Mouse (Mus musculus) embryonic facial prominence, embryonic 12.5 days (tissue): Measurements from ENCODE around the gene Ccnk. TPM values are rescaled to one million over a fixed set of nuclear protein-coding genes. Genes with fewer than 3 reads are reported as not detected.

Experiments
- ATAC-seq: fragments of 200-750 bp; cut with Nextera tagmentation; 2 replicates; pipeline ENCODE4 v1.8.0; 2017; ENCODE audit not compliant: insufficient number of reproducible peaks, insufficient read depth, low FRiP score, low TSS enrichment
- H3K27ac ChIP-seq: fragments of 300-500 bp; sonication (generic); 2 replicates; pipeline ENCODE4 v1.5.1; 2016; ENCODE audit warnings: mild to moderate bottlenecking
- H3K27me3 ChIP-seq: fragments of 300-500 bp; sonication (generic); 2 replicates; pipeline ENCODE4 v1.6.1; 2016; ENCODE audit warnings: mild to moderate bottlenecking, moderate library complexity
- H3K36me3 ChIP-seq: fragments of 300-500 bp; sonication (generic); 2 replicates; pipeline ENCODE4 v1.6.1; 2016; ENCODE audit warnings: mild to moderate bottlenecking
- H3K4me1 ChIP-seq: fragments of 300-500 bp; sonication (generic); 2 replicates; pipeline ENCODE4 v1.6.1; 2016
- H3K4me2 ChIP-seq: fragments of 300-500 bp; sonication (generic); replicated peaks from 2 replicates; pipeline ENCODE4 v1.6.1; 2016; ENCODE audit warnings: mild to moderate bottlenecking, moderate library complexity
- H3K4me3 ChIP-seq: fragments of 300-500 bp; sonication (generic); 2 replicates; pipeline ENCODE4 v1.5.1; 2016; ENCODE audit warnings: mild to moderate bottlenecking
- H3K9ac ChIP-seq: fragments of 300-500 bp; sonication (generic); 2 replicates; pipeline ENCODE4 v1.6.1; 2016; ENCODE audit warnings: mild to moderate bottlenecking, moderate library complexity
- H3K9me3 ChIP-seq: fragments of 300-500 bp; sonication (generic); 2 replicates; pipeline ENCODE4 v1.6.1; 2016; ENCODE audit warnings: mild to moderate bottlenecking, moderate library complexity
- WGBS: fragments of 180-500 bp; shearing (Covaris S2); methylation state at CpG from one replicate; pipeline ENCODE4 v1.1.7; 2016; 5-methylcytosine and 5-hydroxymethylcytosine counted together
- polyA plus RNA-seq: library from polyadenylated mRNA; unstranded; fragments of >200 nt; fragmentation: Nextera tagmentation; extraction: Ambion mirVana; gene quantifications from 2 replicates; pipeline ENCODE4 v1.2.1, GENCODE M21; 2016

Ccnk gene
- polyA plus RNA-seq, result 3.4 and 4.3 TPM in 2 replicates

- peaks cover 28% of the 10 kb centered on the region for H3K4me1 ChIP-seq
- no peaks in the 10 kb centered on the region for H3K9me3 ChIP-seq
- H3K36me3 ChIP-seq, result peaks cover 3% of the 10 kb centered on the region
- WGBS, result under 1% methylated on average over 82 of the region's 82 CpGs
- peak; percentile 96 for ATAC-seq
- H3K4me2 ChIP-seq, result peak within 1 kb of the TSS; percentile 82
- H3K9ac ChIP-seq, result peak within 1 kb of the TSS; percentile 94
- H3K4me3 ChIP-seq, result peak within 1 kb of the TSS; percentile 89
- no peaks in the 10 kb centered on the region for H3K27me3 ChIP-seq
- peak within 1 kb of the TSS; percentile 88 for H3K27ac ChIP-seq
Observed at GRCm38 (mm10) chr12:108179321-108180266, at the start of gene Ccnk. Ccnk (plus strand) TSS chr12:108179579.

DNA sequence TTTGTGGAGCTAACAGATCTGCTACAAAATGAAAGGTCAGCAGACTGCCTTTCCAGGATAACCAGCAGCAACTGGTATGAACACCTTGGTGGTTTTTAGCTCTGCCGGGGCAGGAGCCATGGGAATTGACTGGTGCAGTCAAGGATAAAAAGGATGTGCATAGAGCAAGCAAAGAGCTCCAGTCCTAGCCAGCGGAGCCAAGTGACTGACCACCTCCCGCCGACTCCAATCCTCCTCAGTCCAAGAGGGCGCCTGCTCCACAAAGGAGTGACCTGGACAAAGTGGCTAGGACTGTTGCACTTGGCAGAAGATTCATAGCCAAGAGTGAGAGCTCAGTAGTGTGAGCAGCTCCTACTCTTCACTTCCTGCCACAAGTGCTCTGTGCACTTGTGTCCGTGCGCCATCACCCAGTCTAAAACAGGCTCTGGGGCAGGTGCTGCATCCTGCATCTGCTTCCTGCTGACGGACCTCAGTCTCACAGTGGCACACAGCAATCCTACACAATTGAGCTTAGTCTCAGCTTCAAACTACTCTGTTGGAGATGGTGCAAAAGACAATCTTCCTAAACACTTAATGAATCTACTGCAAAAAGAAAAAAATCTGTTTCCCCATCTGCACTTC lies 46.8 kb upstream of the Ccnk start:
- Histone ChIP-seq H3K4me3 (no peak overlapping the region), H3K4me2 (no peak overlapping the region), H3K27ac (no peak overlapping the region), H3K9me3 (no peaks in the 10 kb centered on the region; the same call in 1 of the 2 replicates), H3K4me1 (no peaks in the 10 kb centered on the region), H3K9ac (no peak overlapping the region), H3K27me3 (no peaks in the 10 kb centered on the region), H3K36me3 (peaks cover 42% of the 10 kb centered on the region)
- ATAC-seq, result no peak
- WGBS, result 89% methylated on average over 8 of the region's 8 CpGs

GRCm38 (mm10) chr12:108133181-108133580 lies 46.2 kb upstream of the Ccnk start:
- WGBS, result 70% methylated on average over 2 of the region's 2 CpGs
- no peak overlapping the region for H3K4me3 ChIP-seq
- H3K4me1 ChIP-seq, result no peaks in the 10 kb centered on the region
- H3K9ac ChIP-seq, result no peak overlapping the region
- no peak overlapping the region for H3K4me2 ChIP-seq
- H3K27me3 ChIP-seq, result no peaks in the 10 kb centered on the region
- peaks cover 36% of the 10 kb centered on the region; the same call in 1 of the 2 replicates for H3K36me3 ChIP-seq
- no peaks in the 10 kb centered on the region; the same call in 1 of the 2 replicates for H3K9me3 ChIP-seq
- no peak overlapping the region for H3K27ac ChIP-seq
- ATAC-seq, result no peak

DNA sequence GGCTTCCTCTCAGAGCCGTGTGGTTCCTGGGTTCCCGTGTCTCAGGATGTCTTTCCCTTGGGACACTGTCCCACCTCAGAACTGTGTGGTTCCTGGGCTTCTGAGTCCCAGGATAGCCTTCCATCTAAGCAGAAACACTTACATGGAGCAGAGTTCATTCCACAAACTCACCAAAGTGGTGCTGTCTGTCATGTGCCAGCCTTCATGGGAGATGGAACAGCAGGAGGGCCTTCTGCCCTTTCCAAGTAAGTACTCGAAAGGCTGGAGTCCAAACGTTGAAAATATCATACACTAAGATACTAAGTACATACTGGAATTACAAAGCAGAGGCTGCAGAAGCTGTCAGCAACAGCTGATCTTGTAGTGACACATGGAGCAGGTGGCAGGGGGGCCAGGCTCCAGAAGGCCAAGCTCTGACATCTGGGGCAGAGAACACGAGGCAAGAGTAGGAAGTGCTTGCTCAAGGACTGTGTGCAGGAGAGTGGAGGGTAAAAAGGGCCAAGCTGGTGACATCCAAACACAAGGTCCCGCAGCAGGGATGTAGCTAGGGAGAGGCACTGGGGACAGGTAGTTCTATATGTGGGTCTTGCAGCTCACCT lies 43.7 kb upstream of the Ccnk start:
- H3K9ac ChIP-seq, result no peak overlapping the region
- H3K27me3 ChIP-seq, result no peaks in the 10 kb centered on the region
- H3K4me3 ChIP-seq, result no peak overlapping the region
- WGBS, result 78% methylated on average over 6 of the region's 6 CpGs
- no peak overlapping the region for H3K27ac ChIP-seq
- no peak for ATAC-seq
- H3K4me1 ChIP-seq, result no peaks in the 10 kb centered on the region
- H3K9me3 ChIP-seq, result no peaks in the 10 kb centered on the region
- H3K36me3 ChIP-seq, result peaks cover 17% of the 10 kb centered on the region; the same call in 1 of the 2 replicates
- H3K4me2 ChIP-seq, result no peak overlapping the region

- Histone ChIP-seq H3K36me3 (peaks cover 18% of the 10 kb centered on the region; the same call in 1 of the 2 replicates), H3K4me2 (no peak overlapping the region), H3K9ac (no peak overlapping the region), H3K27me3 (no peaks in the 10 kb centered on the region), H3K9me3 (no peaks in the 10 kb centered on the region), H3K4me1 (no peaks in the 10 kb centered on the region), H3K4me3 (no peak overlapping the region), H3K27ac (no peak overlapping the region)
- WGBS, result 85% methylated on average over 5 of the region's 5 CpGs
- no peak for ATAC-seq
Observed at GRCm38 (mm10) chr12:108143624-108144498, 35.5 kb upstream of the Ccnk start.

GRCm38 (mm10) chr12:108145198-108145597 lies 34.2 kb upstream of the Ccnk start:
- H3K27me3 ChIP-seq, result no peaks in the 10 kb centered on the region
- H3K4me3 ChIP-seq, result no peak overlapping the region
- no peak overlapping the region for H3K27ac ChIP-seq
- H3K36me3 ChIP-seq, result peaks cover 18% of the 10 kb centered on the region; the same call in 1 of the 2 replicates
- H3K9me3 ChIP-seq, result no peaks in the 10 kb centered on the region
- H3K4me2 ChIP-seq, result no peak overlapping the region
- H3K4me1 ChIP-seq, result no peaks in the 10 kb centered on the region
- 97% methylated on average over 3 of the region's 3 CpGs for WGBS
- no peak overlapping the region for H3K9ac ChIP-seq
- no peak for ATAC-seq

- H3K36me3 ChIP-seq, result peaks cover 23% of the 10 kb centered on the region
- H3K9me3 ChIP-seq, result no peaks in the 10 kb centered on the region
- WGBS, result 75% methylated on average over 3 of the region's 3 CpGs
- H3K4me3 ChIP-seq, result no peak overlapping the region
- ATAC-seq, result no peak
- H3K4me2 ChIP-seq, result no peak overlapping the region
- no peaks in the 10 kb centered on the region for H3K27me3 ChIP-seq
- no peak overlapping the region for H3K27ac ChIP-seq
- H3K4me1 ChIP-seq, result no peaks in the 10 kb centered on the region
- no peak overlapping the region for H3K9ac ChIP-seq
Observed at GRCm38 (mm10) chr12:108149764-108150163, 29.6 kb upstream of the Ccnk start.

DNA sequence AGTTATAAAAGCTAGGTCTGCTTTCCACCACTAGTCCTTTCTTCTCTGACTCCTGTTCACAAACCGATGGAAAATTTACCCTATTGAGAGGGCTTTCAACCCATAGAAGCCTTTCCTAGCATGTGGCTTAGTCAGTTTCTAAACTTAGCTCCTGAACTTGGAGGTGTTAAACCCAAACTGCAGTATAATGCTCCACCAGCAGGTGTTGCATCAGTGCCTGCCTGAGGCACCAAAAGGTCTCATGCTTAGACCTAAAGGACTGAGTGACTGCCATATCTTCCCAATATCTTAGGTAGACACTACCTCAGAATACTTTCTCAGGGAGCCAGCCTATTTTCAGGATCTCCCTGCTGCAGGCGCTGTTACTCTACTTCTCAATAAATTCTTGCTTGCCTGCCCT lies 26.6 kb upstream of the Ccnk start:
- WGBS, result 94% methylated on average over 2 of the region's 2 CpGs
- Histone ChIP-seq H3K4me2 (no peak overlapping the region), H3K36me3 (peaks cover 35% of the 10 kb centered on the region), H3K27ac (no peak overlapping the region), H3K9ac (no peak overlapping the region), H3K27me3 (no peaks in the 10 kb centered on the region), H3K9me3 (no peaks in the 10 kb centered on the region), H3K4me1 (no peaks in the 10 kb centered on the region), H3K4me3 (no peak overlapping the region)
- no peak for ATAC-seq

GRCm38 (mm10) chr12:108159863-108160262 lies 19.5 kb upstream of the Ccnk start:
- no peak for ATAC-seq
- no peak overlapping the region for H3K27ac ChIP-seq
- H3K4me3 ChIP-seq, result no peak overlapping the region
- H3K27me3 ChIP-seq, result no peaks in the 10 kb centered on the region
- no peak overlapping the region for H3K4me2 ChIP-seq
- no peaks in the 10 kb centered on the region for H3K9me3 ChIP-seq
- H3K9ac ChIP-seq, result no peak overlapping the region
- H3K4me1 ChIP-seq, result no peaks in the 10 kb centered on the region
- peaks cover 48% of the 10 kb centered on the region for H3K36me3 ChIP-seq

DNA sequence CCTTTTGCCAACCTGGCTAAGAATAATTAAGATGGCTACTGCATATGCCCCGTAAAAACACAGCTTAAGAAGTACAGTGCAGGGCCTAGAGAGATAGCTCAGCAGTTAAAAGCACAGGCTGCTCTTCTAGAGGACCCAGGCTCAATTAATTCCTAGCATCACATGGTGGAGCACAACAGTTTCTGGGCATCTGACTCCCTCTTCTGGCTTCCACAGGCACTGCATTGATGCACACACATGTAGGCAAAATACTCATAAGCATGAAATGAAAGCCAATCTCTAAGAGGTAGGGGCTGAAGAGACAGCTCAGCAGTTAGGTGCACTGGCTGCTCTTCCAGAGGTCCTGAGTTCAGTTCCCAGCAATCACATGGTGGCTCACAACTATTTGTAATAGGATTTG lies 17.3 kb upstream of the Ccnk start:
- no peak for ATAC-seq
- Histone ChIP-seq H3K36me3 (peaks cover 36% of the 10 kb centered on the region), H3K4me3 (no peak overlapping the region), H3K4me1 (no peaks in the 10 kb centered on the region), H3K4me2 (no peak overlapping the region), H3K27ac (no peak overlapping the region), H3K27me3 (no peaks in the 10 kb centered on the region), H3K9me3 (no peaks in the 10 kb centered on the region), H3K9ac (no peak overlapping the region)
- WGBS, result 95% methylated on average over 1 of the region's 1 CpGs

DNA sequence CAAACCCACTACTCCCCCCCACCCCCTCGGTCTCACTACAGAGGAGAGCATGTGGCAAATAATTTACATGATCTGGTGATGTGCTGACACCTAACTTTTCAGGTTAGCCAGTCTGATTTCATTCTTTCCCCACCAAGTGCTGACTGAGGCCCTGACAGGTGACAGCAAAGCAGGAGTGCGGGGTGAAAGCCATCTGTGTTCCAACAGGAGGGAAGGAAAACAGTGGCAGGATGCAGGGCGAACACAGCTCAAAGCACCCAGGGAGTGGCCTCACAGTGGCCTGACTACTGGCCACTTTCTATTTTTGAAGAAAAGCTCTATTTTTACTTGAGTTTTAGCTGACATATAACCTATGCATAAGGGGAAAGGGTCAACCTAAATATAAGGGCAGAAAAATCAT lies 15.7 kb upstream of the Ccnk start:
- no peak overlapping the region for H3K4me3 ChIP-seq
- no peaks in the 10 kb centered on the region for H3K9me3 ChIP-seq
- no peak overlapping the region for H3K27ac ChIP-seq
- H3K36me3 ChIP-seq, result peaks cover 36% of the 10 kb centered on the region
- no peak for ATAC-seq
- WGBS, result 94% methylated on average over 3 of the region's 3 CpGs
- no peak overlapping the region for H3K4me2 ChIP-seq
- no peak overlapping the region for H3K9ac ChIP-seq
- H3K4me1 ChIP-seq, result no peaks in the 10 kb centered on the region
- H3K27me3 ChIP-seq, result no peaks in the 10 kb centered on the region
